Mouse (Mus musculus): ENCODE measurements around the gene Ptcd1.
A peak's percentile ranks its signal among the peaks of the same experiment; 100 is the strongest.
"Not testable (repeated sequence)": the region's sequence is repeated elsewhere in the genome, so short reads cannot be mapped to it uniquely, and the experiment has no call there.

Gene Ptcd1

DNA sequence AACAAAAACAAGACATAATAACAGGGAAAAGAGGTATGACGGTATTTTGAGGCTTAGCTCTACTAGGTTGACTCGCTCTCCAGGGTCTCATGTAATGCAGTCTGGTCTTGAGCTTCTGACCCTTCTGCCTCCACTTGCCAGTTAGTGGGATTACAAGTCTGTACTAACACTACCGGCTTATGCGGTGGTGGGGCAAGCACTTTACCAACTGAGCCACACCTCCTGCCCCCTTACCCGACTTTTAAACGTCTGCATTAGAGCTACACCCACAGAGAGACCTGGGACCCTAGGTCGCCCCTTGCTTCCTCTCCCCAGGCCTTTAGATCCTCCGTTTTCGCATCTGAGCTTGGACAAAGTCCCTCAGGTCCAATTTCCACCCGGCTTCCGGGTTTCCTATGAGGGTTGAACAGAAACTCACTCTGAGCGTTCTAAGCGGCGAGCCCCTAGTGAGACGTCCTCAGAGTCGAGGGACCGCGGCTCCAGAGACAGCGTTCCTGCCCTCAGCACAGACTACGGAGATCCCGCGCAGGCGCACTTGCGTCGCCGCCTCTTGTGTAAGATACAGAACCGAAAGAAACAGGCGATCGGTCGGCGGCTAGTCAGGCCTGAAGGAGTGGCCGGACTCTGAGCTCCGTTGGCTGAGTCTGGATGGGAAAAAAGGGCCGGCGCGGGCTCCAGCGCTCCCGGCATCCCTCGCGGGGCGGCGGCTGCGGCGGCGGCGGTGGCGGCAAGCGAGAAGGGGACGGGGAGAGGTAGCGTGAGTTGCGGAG, at the start of gene Ptcd1, which contains the start of gene Cpsf4:
Gene Ptcd1, minus strand, starts transcription at position 573 of the 770 bp plus-strand sequence.
Gene Cpsf4, plus strand, starts transcription at position 678 of the 770 bp plus-strand sequence.
- peak; percentile 99 for DNase-seq (ENCODE audit: low read depth)

DNA sequence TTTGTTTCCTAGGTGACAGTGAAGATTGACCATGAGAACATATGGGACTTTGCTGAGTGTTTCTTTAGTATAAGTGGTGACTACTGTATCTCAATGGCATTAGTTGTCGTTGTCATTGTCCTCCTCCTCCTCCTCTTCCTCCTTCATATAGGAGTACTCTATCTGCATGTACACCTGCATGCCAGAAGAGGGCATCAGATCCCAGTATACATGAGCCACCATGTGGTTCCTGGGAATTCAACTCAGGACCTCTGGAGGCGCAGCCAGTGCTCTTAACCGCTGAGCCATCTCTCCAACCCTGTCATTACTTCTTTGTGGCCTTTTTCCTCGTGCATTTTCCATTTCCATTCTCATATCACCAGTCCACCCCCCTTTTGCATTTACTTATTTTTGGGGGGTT, 47.8 kb upstream of the Ptcd1 start:
- DNase-seq (ENCODE audit: low read depth): no peak

DNA sequence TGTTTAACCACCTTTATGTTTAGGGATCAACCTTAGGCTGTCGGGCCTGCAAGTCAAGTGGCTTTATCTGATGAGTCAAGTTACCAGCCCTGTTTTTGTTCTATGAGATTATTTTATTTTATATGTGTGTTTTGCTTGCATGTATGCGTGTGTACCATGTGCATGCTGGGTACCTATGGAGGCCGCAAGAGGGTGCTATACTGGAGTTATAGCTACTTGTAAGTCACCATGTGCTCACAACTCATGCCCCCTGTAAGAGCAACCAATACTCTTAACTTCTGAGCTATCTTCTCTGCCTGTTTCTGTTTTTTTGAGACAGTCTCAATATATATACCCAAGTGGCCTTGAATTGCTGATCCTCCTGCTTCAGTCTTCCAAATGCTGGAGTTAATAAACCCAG, 46.6 kb upstream of the Ptcd1 start:
- no peak for DNase-seq (ENCODE audit: low read depth)

DNA sequence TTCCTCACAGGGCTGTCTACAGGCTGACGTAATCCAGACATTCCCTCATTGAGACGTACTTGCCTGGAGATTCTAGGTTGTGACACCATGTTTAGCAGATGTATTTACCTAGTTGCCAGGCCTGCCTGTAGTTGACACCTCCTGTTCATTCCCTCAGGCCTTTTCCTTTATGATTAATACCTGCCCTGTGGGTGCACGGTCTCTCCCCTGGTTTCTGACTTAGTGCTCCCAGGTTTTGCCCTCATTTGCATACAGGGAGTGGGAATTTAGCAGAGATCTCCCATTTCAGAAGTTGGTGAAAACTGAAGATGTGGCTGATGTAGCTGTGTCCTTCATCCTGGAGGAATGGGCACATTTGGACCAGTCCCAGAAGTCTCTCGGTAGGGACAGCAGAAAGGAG, 45.3 kb upstream of the Ptcd1 start:
- no peak for DNase-seq (ENCODE audit: low read depth)

DNA sequence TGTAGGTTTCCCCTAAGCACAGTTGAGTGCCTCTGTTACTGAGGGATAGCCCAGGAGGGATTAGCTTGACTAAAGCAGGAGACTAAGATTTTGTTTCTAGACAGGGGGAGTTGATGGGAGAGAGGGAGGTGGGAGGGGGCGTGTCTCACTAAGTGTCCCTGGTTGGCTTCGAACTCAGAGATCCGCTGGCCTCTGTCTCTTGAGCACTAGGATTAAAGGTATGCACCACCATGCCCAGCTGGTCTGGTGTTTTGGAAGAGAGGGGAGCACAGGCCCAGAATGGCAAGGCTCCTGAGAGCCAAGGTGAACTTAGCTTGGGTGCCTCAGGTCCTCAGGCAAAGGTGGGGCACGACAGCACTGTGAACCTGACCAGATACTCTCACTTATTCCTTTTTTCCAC, 44.4 kb upstream of the Ptcd1 start:
- DNase-seq (ENCODE audit: low read depth): no peak

DNA sequence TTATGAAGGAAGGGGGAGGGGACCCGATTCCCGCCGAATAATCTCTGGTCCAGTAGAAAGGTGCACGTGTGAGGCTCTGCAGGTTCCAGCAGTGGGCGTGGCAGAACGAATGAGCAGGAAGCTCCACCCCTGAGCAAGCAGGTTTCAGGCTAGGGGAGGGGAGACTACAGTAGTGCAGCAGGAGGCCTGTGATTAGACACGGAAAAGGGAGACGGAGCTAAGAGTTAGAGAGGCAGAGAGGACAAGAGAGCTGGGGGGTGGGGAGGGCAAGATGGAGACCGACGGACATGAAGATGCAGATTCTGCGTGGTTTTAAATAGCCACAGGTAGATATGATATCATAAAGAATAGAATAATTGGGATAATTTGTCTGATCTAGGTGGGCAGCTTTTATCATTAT, 41.5 kb upstream of the Ptcd1 start:
- DNase-seq (ENCODE audit: low read depth): not testable (repeated sequence)

DNA sequence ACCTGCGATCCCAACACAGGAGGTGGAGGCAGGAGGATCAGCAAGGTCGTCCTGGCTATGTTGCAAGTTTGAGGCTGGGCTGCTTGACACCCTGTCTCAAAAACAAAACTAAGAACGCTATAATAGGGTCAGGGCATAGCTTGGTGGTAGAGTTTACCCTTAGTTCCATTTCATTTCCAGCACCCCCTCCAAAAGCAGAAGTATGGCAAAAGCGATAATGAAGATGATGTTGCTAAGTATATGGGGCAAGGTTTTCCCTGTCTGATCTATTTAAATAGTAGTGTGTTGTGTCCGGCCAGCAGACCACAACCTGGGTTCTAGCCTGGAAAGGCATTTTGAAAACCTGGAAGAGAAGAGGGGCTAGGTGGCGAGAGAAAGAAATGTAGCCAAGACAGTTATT, 41.0 kb upstream of the Ptcd1 start:
- DNase-seq (ENCODE audit: low read depth): no peak

DNA sequence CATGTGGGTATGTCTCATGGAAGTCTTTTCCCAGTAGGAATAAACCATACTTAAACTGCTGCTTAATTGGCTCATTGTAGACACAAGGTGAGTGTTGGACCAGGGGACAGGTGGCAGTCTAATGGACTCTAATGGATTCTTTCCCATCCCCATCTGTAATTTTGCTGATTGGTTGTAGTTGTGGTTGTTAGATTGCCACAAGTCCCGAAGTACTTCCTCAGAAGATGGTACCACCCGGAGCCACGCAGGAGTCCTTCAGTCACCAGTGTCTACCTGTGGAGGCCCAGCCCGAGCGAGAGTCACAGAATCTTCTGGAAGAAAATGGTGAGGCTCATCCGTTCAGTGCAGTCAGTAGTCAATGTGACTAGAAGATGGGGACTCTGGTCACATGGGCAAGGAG, 40.5 kb upstream of the Ptcd1 start:
- no peak for DNase-seq (ENCODE audit: low read depth)

DNA sequence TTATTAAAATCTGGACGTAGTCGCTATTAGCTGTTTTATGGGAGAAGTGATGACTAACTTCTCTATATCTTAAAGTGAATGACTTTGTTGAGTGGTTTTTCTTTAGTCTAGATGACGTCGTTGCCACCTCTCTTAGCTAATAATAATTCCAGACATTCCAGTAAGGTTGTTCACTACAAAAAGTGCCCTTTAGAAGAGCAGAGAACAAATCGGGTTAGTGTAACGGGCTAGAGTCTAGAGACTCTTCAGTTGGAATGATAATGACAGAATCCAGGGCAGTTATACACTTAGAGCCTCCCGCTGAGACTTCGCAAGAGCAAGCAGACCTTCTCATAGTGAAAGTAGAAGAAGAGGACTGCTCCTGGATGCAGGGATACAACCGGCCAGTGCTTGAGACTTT, 38.1 kb upstream of the Ptcd1 start:
- peak; percentile 26 for DNase-seq (ENCODE audit: low read depth)

DNA sequence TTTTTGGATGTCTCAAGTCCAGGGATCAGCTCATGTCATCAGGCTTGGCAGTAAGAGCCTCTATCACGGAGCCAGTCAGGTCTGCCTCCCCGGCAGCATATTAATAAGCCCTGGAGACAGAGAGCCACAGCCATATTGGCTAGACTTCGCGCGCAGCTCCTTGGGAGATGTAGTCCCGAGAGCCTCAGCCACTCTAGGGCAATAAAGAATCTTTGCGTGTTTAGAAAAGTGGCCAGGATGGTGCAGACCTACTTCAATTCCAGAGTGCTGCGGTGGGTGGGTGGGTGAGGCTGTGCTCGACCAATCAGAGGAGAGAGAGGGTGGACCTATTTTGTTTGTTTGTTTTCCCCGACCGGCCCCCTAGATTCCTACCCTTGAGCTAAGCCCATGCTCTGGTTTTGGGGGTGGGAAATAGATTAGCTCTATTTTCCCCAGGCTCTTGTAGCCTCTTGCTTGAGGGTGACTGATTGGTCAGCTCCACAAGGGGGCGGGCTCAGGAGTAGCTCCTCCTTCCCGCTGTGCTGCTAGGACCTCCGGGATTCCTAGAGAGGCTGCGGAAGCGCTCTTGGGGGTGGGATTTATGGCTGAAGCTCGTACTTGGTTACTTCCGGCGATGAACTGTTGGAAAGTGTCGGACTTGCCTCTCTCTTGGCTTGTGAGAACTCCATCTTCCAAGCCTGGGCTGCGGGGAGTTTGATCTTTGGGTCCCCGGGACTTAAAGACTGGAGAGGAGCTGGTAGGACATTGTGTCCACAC, 37.2 kb upstream of the Ptcd1 start, which contains the start of gene Zkscan5:
Gene Zkscan5, plus strand, starts transcription at position 627 of the 756 bp plus-strand sequence.
- peak; percentile 97 for DNase-seq (ENCODE audit: low read depth)

DNA sequence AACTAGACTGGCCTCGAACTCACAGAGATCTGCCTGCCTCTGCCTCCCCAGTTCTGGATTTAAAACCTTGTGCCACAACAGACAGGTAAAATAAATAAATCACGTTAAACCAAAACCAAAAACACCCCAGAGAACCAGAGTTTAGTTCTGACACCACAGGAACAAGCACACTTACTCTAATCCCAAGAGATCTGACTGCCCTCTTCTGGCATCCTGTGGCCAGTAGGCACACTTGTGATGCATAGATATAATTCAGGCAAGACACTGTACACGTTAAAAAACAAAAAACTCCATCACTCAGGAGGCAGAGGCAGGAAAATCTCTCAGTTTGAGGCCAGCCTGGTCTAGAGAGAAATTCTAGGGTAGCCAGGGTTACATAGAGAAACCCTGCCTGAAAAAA, 35.5 kb upstream of the Ptcd1 start:
- no peak for DNase-seq (ENCODE audit: low read depth)

DNA sequence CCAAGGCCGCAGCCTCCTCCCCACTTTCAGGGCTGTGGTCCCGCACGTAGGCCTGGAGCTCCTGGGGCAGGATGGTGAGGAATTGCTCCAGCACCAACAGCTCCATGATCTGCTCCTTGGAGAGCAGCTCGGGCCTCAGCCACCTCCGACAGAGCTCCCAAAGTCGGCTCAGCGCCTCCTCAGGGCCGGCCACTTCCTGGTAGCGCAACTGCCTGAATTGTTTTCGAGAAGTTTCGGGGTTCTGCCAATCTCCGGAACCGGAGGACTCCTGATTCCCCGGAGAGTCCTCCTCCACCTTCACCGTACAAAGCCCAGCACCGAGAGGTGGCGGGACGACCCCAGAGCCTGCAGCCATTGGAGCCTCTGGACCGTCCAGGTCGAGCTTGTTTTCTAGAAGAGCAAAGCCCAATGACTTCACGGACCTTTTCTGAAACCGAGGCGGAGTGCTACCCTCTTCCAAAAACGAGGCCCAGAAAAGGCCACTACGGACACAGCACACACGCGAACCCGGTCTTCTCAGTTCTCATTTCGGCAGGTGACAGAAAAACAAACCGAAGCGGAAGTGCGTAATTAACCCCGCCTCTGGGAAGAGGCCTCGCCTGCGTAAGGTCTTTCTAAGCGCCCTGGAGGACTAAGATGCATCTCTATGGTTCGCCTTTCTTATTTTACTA, 34.5 kb upstream of the Ptcd1 start, which contains the start of gene Zkscan14:
Gene Zkscan14, minus strand, starts transcription at position 548 of the 671 bp plus-strand sequence.
- DNase-seq (ENCODE audit: low read depth): peak; percentile 90

DNA sequence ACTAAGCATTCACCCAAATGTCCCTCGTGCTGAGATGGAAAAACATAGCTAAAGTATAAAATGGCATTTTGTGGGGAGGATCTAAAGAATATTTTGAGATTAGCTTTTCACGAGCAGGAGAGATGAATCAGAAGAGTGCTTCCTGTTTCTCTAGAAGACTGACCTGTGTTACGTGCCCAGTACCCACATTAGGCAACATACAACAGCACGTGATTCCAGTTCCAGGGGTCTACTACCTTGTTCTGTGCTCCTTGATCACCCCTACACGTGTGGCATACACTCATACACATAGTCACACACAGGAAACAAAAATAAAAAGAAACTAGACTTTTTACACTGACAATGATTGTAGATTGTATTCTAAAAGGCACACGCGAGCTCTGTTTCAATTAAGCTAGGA, 33.5 kb upstream of the Ptcd1 start:
- DNase-seq (ENCODE audit: low read depth): no peak

DNA sequence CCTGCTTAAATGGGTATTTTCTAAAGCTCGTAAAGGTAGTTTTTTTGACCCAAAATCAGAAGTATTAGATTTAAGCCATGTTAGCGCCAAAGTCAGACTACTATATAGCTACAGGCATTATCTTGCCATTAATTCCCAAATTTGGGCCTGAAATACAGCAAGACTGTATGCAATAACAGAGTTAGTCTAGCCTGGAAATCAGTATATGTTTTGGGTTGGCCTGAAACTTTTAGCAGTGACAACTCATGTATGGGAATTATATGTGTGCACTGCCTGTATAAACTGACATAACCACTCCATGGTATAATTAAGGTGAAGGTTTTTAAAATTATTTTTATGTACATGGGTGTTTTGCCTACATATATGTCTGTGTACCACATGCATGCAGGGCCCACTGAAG, 25.1 kb upstream of the Ptcd1 start, which contains the start of gene Atp5j2:
Gene Atp5j2, minus strand, starts transcription at position 101 of the 400 bp plus-strand sequence.
- DNase-seq (ENCODE audit: low read depth): no peak

DNA sequence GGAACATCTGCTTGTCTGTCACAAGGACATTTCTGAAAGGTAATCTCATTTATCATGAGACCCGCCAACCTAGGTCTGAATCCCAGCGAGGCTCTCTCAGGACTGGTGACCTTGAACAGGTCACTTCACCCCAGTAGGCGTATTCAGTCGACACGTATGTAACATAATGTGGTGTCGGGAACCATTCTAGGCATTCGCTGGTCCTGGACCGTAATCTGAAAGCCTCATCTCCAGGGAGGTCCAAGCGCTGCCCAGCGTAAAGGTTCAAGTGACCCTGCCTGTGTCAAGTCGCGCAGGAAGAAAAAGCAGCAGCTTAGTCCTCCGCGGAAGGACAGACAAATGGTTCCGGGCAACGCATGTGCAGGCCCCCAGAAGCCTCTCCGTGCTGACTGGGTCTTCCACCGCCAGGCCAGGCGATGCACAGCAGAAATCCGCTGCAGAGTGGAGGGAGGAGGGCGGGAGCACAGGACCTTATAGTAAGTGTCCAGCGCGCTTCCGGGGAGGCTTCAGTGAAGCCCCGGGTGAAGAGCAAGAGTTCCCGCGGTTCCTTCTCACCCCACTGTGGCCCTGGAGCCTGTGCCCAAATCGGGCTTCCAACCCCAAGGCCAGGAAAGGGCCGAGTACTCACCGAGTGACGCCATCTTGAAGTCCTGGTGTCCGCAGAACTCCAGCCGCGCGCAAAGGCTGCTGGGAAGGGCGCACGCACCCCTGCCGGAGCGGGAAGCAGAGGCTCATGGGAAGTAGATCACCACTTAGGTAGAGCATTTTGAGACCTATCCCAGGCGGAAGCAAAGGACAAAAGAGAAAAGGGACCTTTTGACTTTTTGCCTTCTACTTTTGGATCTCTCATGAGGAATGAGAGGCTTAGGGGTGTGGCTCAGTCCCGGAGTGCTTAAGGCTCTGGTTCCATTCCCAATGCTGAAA, 24.2 kb upstream of the Ptcd1 start:
- peak; percentile 84 for DNase-seq (ENCODE audit: low read depth)

DNA sequence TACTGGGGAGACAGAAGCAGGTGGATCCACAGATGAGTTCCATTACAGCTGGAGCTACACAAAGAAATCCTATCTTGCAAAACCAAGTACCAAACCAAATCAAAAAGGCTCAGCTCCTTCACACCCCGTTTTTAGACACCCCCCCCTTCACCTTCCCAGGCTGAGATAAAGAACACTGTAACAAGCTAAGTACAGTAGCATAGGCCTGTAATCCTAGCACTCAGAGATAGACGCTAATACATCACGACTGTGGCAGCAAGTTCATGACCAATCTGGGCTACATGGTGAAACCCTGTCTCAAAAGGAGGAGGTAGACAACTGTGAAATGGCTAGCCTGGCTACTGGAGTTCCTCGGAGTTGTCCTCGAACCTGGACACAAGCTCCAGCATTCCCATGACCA, 23.5 kb upstream of the Ptcd1 start:
- no peak for DNase-seq (ENCODE audit: low read depth)

DNA sequence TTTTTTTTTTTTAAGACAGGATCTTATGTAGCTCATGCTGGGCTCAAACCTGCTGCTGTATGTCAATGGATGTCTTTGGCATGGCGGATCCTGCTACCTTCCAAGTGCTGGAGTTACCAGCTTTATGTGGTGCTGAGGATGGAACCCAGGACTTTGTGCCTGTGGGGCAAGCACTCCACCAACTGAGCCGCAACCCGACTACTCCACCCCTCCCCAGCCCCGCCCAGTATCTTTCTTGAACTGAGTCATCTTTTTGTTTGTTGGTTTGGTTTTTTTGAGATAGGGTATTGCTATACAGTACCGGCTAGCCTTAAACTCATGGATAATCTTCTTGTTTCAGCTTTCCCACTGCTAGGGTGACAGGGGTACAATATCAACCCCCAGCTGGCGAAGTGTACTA, 22.5 kb upstream of the Ptcd1 start:
- no peak for DNase-seq (ENCODE audit: low read depth)

DNA sequence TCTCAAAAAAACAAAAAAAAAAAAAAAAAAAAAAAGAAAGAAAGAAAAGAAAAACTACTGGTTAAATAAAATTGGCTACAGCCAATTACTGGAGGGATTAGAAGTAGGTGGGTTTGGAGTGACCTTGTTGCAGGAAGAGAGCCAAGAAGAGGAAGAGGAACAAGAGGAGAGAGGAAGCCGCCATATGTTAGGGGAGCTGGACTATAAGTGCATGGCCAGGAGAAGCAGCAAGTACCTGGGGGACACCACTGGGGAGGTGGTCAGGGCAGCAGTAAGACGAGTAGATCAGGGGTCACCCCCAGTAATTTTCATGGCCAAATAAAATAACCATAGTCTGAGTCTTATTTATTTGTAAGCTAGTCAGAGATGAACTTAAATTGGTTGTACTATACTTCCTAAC, 18.3 kb upstream of the Ptcd1 start:
- DNase-seq (ENCODE audit: low read depth): no peak

DNA sequence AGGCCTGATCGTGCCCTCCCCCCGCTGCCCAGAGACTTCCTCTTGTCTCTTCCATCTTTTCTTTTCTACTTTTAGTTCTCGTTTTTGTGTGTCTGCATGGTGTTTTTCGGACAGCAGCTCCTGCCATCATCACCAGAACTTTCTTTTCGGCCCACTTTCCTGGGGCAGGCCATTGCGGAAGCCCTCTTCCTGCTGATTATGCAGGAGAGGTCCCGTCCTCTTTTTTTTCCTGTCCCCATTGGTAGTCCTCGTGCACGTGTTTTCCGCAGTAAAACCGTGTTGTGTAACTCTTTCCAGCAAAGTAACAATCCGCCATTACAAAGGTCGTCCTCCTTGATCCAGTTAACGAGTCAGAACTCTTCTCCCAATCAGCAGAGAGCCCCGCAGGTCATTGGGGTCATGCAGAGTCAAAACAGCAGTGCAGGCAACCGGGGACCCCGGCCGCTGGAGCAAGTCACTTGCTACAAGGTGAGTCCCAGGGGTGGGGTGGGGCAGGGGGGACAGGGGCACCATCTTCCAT, 11.6 kb upstream of the Ptcd1 start:
- no peak for DNase-seq (ENCODE audit: low read depth)

DNA sequence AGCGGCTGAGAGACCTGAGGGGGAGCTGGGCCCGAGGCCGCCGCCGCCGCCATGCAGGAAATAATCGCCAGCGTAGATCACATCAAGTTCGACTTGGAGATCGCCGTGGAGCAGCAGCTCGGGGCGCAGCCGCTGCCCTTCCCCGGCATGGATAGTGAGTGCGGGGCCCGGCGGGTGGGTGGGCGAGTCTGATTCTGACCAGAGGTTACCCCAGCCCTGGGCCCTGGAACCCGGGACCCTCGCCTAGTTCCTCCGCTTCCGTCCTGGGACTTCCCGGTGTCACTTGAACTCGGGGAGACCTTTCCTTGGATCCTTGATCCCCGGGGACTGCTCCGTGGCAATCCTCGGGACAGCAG, 376 bp upstream of the Ptcd1 start:
- no peak for DNase-seq (ENCODE audit: low read depth)

DNA sequence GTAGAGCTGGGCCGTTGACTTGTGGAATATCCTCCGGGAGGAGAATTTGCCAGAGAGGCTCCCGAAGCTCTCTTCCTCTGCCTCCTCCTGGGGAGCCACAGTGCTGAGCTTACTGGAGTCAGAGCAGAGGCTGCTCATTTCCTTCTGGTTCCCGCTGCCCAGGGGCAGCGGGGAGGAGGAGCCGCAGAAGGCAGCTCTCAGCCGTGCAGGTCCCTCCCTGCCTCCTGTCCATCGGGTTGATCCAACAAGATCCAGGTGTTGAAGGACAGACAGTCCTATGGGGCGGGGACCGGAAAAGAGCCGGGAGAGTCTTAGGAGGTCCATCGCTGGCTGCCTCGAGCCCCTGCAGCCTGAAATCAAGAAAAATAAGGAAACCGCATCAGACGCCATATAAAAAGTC, 1.7 kb downstream of the Ptcd1 start:
- DNase-seq (ENCODE audit: low read depth): no peak
